Mouse (Mus musculus): ENCODE results near the gene Nudt14.

DNA sequence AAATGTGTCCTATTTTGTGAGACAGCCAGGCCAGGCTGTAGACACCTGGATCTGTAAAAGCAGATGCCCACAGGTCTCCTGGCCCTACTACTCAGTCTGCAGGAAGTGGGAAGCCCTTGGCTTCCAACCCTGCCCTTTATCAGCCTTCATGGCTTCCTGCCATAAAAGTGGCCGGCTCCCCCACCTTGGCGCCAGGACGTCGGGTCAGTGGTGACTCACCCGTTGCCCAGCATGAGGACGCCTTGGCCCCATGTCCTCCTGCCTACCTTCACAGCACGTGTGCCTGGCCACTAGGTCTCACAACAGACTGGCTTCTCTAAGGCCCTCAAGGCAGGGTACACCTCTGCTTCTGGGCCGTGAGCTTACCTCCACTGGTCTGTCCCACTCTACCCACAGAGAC is 10.5 kb upstream of the Nudt14 start:
- TF ChIP-seq MAZ (IDR thresholded peaks at IDR 0.05; ENCODE audit: low read depth, low read length) (no peak), TCF12 (IDR thresholded peaks at IDR 0.05; ENCODE audit: low read depth, low read length) (no peak), POLR2AphosphoS2 (IDR thresholded peaks at IDR 0.05; ENCODE audit: low read depth, low read length) (no peak), RCOR1 (conservative IDR thresholded peaks at IDR 0.05; ENCODE audit: low read depth, low read length) (no peak), ZNF384 (IDR thresholded peaks at IDR 0.05; ENCODE audit: low read depth, low read length) (no peak), UBTF (IDR thresholded peaks at IDR 0.05; ENCODE audit: low read depth, low read length) (no peak), ELF1 (IDR thresholded peaks at IDR 0.05; ENCODE audit: low read depth, low read length) (no peak)
